Mouse (Mus musculus) embryonic fibroblast, embryonic 13.5 days (primary cell): ENCODE measurements around the gene Acadm.

ENCODE experiments used
- CTCF ChIP-seq: IDR thresholded peaks from 2 replicates; pipeline ENCODE4 v1.5.1; 2011; ENCODE audit warnings: mild to moderate bottlenecking, control low read depth, low read length, moderate library complexity, borderline replicate concordance; ENCODE audit not compliant: insufficient read depth
- POLR2A ChIP-seq: IDR thresholded peaks from 2 replicates; pipeline ENCODE4 v1.6.1; 2011; ENCODE audit warnings: low read depth, mild to moderate bottlenecking, control low read depth, low read length, moderate library complexity

- no peak for TF ChIP-seq CTCF
- TF ChIP-seq POLR2A: no peak
Observed at GRCm38 (mm10) chr3:153959035-153959730, 14.8 kb upstream of the Acadm start.
